Mouse (Mus musculus): ENCODE measurements around the gene Gab2. TPM values are rescaled to one million over a fixed set of nuclear protein-coding genes. Genes with fewer than 3 reads are reported as not detected.
A peak's percentile ranks its signal among the peaks of the same experiment; 100 is the strongest.
"Not testable (repeated sequence)": the region's sequence is repeated elsewhere in the genome, so short reads cannot be mapped to it uniquely, and the experiment has no call there.

Gab2 gene
- polyA plus RNA-seq, 1 experiment from 2014 or later, result 2.1 TPM

DNA sequence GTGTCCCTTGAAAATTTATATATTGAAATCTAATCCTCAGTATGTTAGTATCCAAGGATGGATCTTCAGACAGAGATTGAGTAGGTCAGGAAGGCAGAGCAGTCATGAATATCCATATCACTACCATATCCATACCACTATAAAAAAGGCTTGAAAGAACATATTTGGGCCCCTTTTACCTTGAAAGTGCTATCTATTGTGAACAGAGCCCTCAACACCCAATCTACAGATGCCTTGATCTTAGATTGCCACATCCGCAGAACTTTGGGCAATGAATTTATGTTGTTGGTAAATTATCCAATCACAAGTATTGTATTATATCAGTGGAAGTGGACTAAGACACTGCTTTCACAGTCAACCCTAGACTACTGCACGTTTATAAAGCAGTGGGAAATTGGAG, 122.5 kb downstream of the Gab2 start:
- no peak for DNase-seq
- WGBS (ENCODE audit: insufficient replicate concordance), result 14% methylated on average over 2 of the region's 2 CpGs
- peaks cover 56% of the 10 kb centered on the region for H3K4me1 ChIP-seq (replicated peaks)

DNA sequence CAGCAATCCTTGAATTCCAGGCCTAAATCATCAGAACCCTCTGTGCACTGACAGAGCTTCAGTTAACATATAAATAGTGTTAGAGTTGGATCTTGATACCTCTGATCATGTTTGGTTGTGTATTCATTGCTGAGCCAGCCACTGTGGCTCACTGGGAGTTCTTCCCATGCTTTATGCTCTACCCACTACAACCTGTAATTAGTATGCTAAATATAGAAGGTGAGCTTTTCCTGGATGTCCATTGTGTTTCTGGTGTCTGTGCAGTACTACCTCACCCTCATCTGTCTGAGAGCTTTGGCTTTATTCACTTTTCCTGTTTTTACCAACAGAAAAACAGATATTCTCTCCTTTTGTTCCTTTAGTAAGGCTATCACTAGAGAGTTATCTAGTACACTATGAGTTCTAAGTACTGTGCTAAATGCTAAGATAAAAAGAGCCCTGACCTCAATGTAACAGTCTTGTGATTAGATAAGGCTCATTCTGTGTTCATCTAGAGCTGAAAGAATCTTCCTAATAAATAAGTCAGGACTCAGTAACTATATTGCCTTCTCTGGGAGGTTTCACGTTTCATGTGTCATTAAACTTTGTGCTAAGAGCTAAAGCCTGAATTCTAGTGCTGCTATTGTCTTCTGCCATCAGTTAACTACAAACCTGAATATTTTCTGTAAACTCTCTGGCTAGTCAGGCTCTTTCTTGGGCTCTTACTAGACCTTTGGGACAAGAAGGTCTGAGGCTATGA, 127.6 kb downstream of the Gab2 start:
- peak; percentile 77 for ATAC-seq (ENCODE audit: low read depth)
- DNase-seq, result no peak
- Histone ChIP-seq H3K36me3 (no peaks in the 10 kb centered on the region), H3K27me3 (no peaks in the 10 kb centered on the region), H3K4me2 (peak overlapping the region; percentile 46), H3K4me3 (replicated peaks) (no peak overlapping the region), H3K9ac (peak overlapping the region; percentile 44), H3K4me1 (replicated peaks) (peaks cover 65% of the 10 kb centered on the region), H3K27ac (peak overlapping the region; percentile 88), H3K9me3 (replicated peaks) (no peaks in the 10 kb centered on the region)
- 18% methylated on average over 1 of the region's 1 CpGs for WGBS (ENCODE audit: insufficient replicate concordance)

More for the DNA sequence above, 122.5 kb downstream of the Gab2 start:
- ATAC-seq (ENCODE audit: low read depth), result peak; percentile 88
- Histone ChIP-seq H3K27ac (peak overlapping the region; percentile 11; the same call in 1 of the 2 replicates), H3K36me3 (no peaks in the 10 kb centered on the region), H3K4me3 (replicated peaks) (no peak overlapping the region), H3K27me3 (no peaks in the 10 kb centered on the region), H3K9me3 (replicated peaks) (no peaks in the 10 kb centered on the region), H3K9ac (no peak overlapping the region), H3K4me2 (no peak overlapping the region)

DNA sequence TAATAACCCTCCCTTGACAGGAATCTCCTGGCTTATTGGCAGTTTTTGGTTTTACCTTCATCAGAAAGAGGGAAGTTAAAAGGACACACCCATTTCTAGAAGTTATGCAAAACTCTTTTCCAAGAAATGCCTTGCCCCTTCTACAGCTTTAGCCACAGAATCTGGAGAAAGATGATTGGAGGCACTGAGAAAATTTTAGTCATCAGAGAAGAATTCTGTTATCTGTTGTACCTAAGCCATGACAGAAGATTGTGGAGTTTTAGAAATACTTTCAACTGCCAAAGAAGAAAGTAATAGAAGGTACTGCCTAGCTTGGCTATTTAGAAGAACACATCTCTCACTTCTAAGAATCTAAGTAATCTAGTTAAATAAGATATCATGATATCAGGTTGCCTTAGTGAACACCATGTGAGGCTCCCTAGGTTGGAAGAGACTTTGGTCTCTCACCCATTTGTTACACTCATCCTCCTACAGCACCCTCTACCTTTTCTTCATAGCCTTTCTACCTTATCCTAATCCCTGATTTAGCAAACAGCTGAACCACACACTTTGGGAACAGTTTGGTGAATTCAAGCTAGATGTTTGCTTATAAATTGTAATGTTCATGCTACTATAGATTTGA, 128.8 kb downstream of the Gab2 start:
- no peak overlapping the region for H3K4me3 ChIP-seq (replicated peaks)
- peak; percentile 15 for DNase-seq
- peak overlapping the region; percentile 30; the same call in 1 of the 2 replicates for H3K9ac ChIP-seq
- no peaks in the 10 kb centered on the region for H3K36me3 ChIP-seq
- H3K27ac ChIP-seq, result peak overlapping the region; percentile 85
- peak; percentile 72 for ATAC-seq (ENCODE audit: low read depth)
- no peaks in the 10 kb centered on the region for H3K27me3 ChIP-seq
- H3K9me3 ChIP-seq (replicated peaks), result no peaks in the 10 kb centered on the region
- H3K4me2 ChIP-seq, result peak overlapping the region; percentile 45
- peaks cover 56% of the 10 kb centered on the region for H3K4me1 ChIP-seq (replicated peaks)

DNA sequence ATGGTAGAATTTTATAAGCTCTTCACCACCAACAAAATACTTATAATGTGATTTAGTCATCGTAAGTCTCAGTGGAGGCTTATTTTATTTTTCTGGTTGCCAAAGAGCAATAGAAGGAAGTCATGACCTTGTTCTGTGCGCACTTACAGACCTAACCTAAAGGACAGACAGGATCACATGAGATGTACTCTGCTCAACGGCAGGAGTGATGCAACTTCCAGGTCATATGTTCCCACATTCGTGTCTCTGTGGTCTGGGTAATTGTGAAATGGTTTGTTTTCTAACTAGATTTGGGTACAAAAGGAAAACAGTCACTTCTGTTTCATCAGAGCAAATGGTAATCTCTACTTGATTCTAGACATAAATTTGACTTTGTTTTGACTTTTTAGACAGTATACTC, 129.7 kb downstream of the Gab2 start:
- 32% methylated on average over 4 of the region's 4 CpGs for WGBS (ENCODE audit: insufficient replicate concordance)
- no peaks in the 10 kb centered on the region for H3K36me3 ChIP-seq
- no peak overlapping the region for H3K4me3 ChIP-seq (replicated peaks)
- DNase-seq, result peak; percentile 8
- H3K27me3 ChIP-seq, result no peaks in the 10 kb centered on the region
- peaks cover 49% of the 10 kb centered on the region for H3K4me1 ChIP-seq (replicated peaks)
- H3K9ac ChIP-seq, result no peak overlapping the region
- ATAC-seq (ENCODE audit: low read depth), result peak; percentile 37; the same call in 1 of the 2 replicates
- H3K9me3 ChIP-seq (replicated peaks), result no peaks in the 10 kb centered on the region
- no peak overlapping the region; the same call in 1 of the 2 replicates for H3K4me2 ChIP-seq
- peak overlapping the region; percentile 75 for H3K27ac ChIP-seq

DNA sequence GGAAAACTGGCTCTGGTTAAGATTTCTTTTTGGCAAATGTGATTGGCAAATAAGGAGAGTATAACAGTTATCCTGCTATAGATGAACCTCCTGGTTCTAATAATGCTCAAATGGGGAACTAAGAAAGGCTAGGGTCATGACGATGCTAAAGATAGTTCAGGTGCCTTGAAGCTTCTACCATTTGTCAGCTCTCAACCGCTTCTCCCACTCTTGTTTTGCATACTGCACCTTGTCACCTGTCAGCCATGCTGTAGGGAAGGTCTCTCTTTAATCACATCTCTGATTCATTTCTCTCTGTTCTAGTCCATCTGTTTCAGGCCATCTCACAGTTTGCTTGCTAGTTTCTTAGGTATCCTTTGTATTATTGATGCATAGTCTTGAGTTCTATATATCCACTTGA, 142.4 kb downstream of the Gab2 start:
- ATAC-seq (ENCODE audit: low read depth) (no peak), DNase-seq (no peak)
- H3K4me2 ChIP-seq, result no peak overlapping the region
- no peaks in the 10 kb centered on the region for H3K27me3 ChIP-seq
- H3K9ac ChIP-seq, result no peak overlapping the region
- H3K27ac ChIP-seq, result no peak overlapping the region
- no peaks in the 10 kb centered on the region for H3K4me1 ChIP-seq (replicated peaks)
- H3K4me3 ChIP-seq (replicated peaks), result no peak overlapping the region
- H3K36me3 ChIP-seq, result 0 out of 2 replicates have a peak, but pooled peaks cover 7% of the 10 kb centered on the region
- H3K9me3 ChIP-seq (replicated peaks), result no peaks in the 10 kb centered on the region
- whole genome bisulfite sequencing (ENCODE audit: insufficient replicate concordance), result 89% methylated on average over 2 of the region's 2 CpGs

DNA sequence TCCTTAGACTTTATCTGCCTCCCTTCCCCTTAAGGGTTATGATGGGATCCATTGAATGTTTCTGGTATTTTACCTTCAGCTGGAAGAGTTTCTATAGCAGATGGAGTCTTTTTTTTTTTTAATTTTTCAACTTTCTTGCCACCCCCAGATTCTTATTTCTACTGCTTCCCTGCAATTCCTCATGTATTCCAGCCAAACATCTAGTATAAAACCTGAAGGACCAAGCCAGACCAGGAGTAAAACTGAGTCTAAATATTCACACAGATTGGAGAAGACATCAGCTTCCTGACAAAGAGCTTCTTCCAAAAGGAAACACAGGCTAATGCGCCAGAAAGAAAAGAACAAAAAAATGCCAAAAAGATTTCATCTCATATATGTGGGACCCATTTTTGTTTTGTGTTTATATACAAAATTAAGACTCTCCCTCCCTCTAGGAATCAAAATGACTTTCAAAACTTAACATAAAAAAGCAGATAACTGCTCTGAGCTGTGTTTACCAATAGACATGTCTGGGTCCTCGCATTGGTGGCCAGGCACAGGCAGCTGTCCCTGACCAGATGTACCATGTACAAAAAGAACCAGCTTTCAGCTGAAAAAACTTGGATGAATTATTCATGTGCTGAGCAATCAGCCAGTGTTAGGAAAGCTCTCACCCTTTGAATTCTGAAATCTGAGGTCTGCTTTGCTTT, 164.0 kb downstream of the Gab2 start:
- Histone ChIP-seq H3K4me1 (replicated peaks) (peaks cover 4% of the 10 kb centered on the region; the same call in 1 of the 2 replicates), H3K4me3 (replicated peaks) (no peak overlapping the region), H3K27me3 (no peaks in the 10 kb centered on the region), H3K27ac (no peak overlapping the region), H3K9ac (no peak overlapping the region), H3K9me3 (replicated peaks) (no peaks in the 10 kb centered on the region), H3K4me2 (no peak overlapping the region), H3K36me3 (no peaks in the 10 kb centered on the region)
- WGBS (ENCODE audit: insufficient replicate concordance), result 74% methylated on average over 2 of the region's 2 CpGs
- DNase-seq, result no peak
- ATAC-seq (ENCODE audit: low read depth), result no peak

DNA sequence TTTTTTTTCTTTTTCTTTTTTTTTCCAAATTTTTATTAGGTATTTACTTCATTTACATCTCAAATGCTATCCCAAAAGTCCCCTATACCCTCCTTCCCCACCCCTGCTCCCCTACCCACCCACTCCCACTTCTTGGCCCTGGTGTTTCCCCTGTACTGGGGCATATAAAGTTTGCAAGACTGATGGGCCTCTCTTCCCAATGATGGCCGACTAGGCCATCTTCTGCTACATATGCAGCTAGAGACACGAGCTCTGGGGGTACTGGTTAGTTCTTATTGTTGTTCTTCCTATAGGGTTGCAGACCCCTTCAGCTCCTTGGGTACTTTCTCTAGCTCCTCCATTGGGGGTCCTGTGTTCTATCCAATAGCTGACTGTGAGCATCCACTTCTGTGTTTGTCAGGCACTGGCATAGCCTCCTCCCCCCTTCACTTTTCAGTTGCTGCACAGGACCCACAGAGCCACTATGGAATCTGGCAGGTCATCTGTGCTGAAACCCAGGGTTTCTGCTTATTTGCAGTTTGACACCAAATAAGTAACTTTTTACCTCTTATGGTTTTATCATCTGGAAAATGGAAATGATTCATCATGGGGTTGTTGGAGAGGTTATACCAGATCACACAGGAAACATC, 164.7 kb downstream of the Gab2 start:
- H3K4me1 ChIP-seq (replicated peaks); ATAC-seq (ENCODE audit: low read depth); H3K27ac ChIP-seq; H3K9me3 ChIP-seq (replicated peaks); DNase-seq; H3K9ac ChIP-seq; H3K4me2 ChIP-seq; H3K36me3 ChIP-seq; H3K4me3 ChIP-seq (replicated peaks); H3K27me3 ChIP-seq: not testable (repeated sequence)
- 70% methylated on average over 2 of the region's 2 CpGs for WGBS (ENCODE audit: insufficient replicate concordance)

DNA sequence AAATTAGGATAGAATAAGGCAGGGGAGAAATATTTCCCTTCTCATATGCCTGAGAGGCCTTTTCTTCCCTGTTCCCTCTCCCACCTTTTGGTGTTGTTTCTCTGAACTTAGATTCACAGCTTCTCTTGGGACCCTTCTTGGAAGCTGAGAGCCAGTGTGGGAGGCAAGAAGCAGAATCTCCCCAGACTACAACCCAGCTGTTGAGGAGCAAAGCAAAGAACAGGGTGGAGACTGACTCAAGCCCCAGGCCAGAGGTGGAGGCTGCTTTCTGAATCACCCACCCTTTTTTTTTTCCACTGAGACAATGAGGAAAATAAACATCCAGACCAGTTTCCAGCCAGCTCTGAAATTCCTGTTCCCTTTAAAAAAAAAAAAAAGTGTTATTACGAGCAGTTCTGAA, 166.3 kb downstream of the Gab2 start:
- H3K27ac ChIP-seq, result no peak overlapping the region
- no peak overlapping the region for H3K9ac ChIP-seq

DNA sequence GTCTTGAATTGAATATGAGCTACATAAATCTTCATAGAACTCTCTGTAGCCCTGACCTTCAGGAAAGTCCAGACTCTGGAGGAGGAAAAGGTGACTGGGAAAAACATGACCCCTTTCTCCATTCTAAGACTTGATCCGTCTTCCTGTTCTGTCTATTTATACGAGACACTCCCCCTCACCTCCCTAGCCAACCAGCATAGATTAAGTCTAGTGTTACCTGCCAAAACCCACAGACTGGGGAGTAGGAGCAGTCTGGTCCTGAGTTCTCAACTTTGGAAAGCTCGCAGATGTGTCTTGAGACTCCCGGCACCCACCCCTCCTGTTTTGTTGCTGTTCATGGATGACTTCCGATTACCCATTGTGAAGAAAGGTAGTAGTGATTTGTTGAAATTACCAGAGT, 166.8 kb downstream of the Gab2 start:
- H3K27ac ChIP-seq, result no peak overlapping the region
- H3K4me2 ChIP-seq, result no peak overlapping the region
- ATAC-seq (ENCODE audit: low read depth) (no peak), DNase-seq (no peak)
- WGBS (ENCODE audit: insufficient replicate concordance), result 82% methylated on average over 5 of the region's 5 CpGs
- H3K4me1 ChIP-seq (replicated peaks), result peaks cover 4% of the 10 kb centered on the region; the same call in 1 of the 2 replicates
- H3K9me3 ChIP-seq (replicated peaks), result no peaks in the 10 kb centered on the region
- H3K27me3 ChIP-seq, result no peaks in the 10 kb centered on the region
- H3K9ac ChIP-seq, result no peak overlapping the region
- no peaks in the 10 kb centered on the region for H3K36me3 ChIP-seq
- no peak overlapping the region for H3K4me3 ChIP-seq (replicated peaks)

More for the DNA sequence above, 166.3 kb downstream of the Gab2 start:
- ATAC-seq (ENCODE audit: low read depth) (no peak), DNase-seq (no peak)
- no peaks in the 10 kb centered on the region for H3K36me3 ChIP-seq
- no peaks in the 10 kb centered on the region for H3K9me3 ChIP-seq (replicated peaks)
- WGBS (ENCODE audit: insufficient replicate concordance), result 66% methylated on average over 1 of the region's 1 CpGs
- peaks cover 4% of the 10 kb centered on the region; the same call in 1 of the 2 replicates for H3K4me1 ChIP-seq (replicated peaks)
- no peak overlapping the region for H3K4me2 ChIP-seq
- no peaks in the 10 kb centered on the region for H3K27me3 ChIP-seq
- no peak overlapping the region for H3K4me3 ChIP-seq (replicated peaks)

DNA sequence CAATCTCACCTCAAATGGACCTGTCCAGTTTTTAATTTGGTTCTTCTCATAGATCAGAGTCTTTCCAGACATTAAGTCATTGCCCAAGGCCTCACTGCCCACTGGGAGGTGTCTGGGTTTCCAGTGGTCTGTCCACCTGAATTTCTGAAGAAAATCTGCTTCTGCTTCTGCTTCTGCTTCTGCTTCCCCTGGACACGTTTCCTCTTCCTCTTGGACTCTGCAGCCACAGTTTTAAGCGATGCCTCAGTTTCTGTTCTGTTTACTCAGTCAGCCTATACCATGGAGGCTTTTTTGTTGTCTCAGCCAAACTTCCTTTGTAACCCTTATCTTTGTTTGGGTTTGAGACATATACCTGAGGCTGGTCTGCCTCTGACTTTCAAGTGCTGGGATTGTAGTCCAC, 170.3 kb downstream of the Gab2 start:
- H3K27ac ChIP-seq, result no peak overlapping the region
- H3K9ac ChIP-seq, result no peak overlapping the region
- DNase-seq, result no peak
- H3K27me3 ChIP-seq, result no peaks in the 10 kb centered on the region
- H3K4me1 ChIP-seq (replicated peaks), result peaks cover 4% of the 10 kb centered on the region; the same call in 1 of the 2 replicates
- no peaks in the 10 kb centered on the region for H3K9me3 ChIP-seq (replicated peaks)
- H3K4me2 ChIP-seq, result no peak overlapping the region
- WGBS (ENCODE audit: insufficient replicate concordance), result 23% methylated on average over 2 of the region's 2 CpGs
- ATAC-seq (ENCODE audit: low read depth), result no peak
- no peaks in the 10 kb centered on the region for H3K36me3 ChIP-seq
- H3K4me3 ChIP-seq (replicated peaks), result no peak overlapping the region

DNA sequence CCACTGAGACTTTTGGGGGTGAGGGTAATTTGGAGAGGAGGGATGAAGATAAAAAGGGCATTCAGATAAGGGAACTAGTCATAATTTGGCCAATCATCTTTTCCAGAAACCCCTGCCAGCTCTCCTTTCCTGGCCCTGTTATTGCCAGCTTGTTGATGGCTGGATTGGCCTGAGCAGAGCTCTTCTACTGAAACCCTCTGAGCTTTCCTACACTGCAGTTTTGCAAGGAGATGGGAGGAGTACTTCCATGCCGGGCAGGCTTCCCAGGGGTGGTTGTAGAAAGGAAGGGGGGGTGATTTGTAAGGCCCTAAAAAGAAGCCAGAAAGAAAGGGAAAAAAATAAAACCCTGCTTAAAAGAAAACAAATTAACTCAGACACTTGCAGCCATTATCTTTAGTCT, 181.2 kb downstream of the Gab2 start:
- H3K4me2 ChIP-seq, result no peak overlapping the region
- WGBS (ENCODE audit: insufficient replicate concordance), result 42% methylated on average over 1 of the region's 1 CpGs
- no peak overlapping the region for H3K4me3 ChIP-seq (replicated peaks)
- H3K36me3 ChIP-seq, result no peaks in the 10 kb centered on the region
- H3K27ac ChIP-seq, result no peak overlapping the region
- ATAC-seq (ENCODE audit: low read depth) (no peak), DNase-seq (no peak)
- H3K27me3 ChIP-seq, result no peaks in the 10 kb centered on the region
- no peaks in the 10 kb centered on the region for H3K4me1 ChIP-seq (replicated peaks)
- no peak overlapping the region for H3K9ac ChIP-seq
- no peaks in the 10 kb centered on the region for H3K9me3 ChIP-seq (replicated peaks)
